Mouse (Mus musculus): Measurements from ENCODE around the gene Ccdc88b.
A peak's percentile ranks its signal among the peaks of the same experiment; 100 is the strongest.

The Ccdc88b gene

GRCm38 (mm10) chr19:6857391-6858005 is 513 bp downstream of the Ccdc88b start:
- DNase-seq (ENCODE audit: extremely low spot score): no peak

GRCm38 (mm10) chr19:6857003-6857360 is 1.0 kb downstream of the Ccdc88b start:
- no peak for DNase-seq (ENCODE audit: extremely low spot score)

- DNase-seq (ENCODE audit: extremely low spot score): peak; percentile 37
Observed at GRCm38 (mm10) chr19:6856281-6857002, 1.6 kb downstream of the Ccdc88b start.

GRCm38 (mm10) chr19:6855225-6856031 is 2.6 kb downstream of the Ccdc88b start:
- peak; percentile 88 for DNase-seq (ENCODE audit: extremely low spot score)

GRCm38 (mm10) chr19:6854658-6855057 is 3.4 kb downstream of the Ccdc88b start:
- no peak for DNase-seq (ENCODE audit: extremely low spot score)

GRCm38 (mm10) chr19:6853903-6854302 is 4.1 kb downstream of the Ccdc88b start:
- no peak for DNase-seq (ENCODE audit: extremely low spot score)

- no peak for DNase-seq (ENCODE audit: extremely low spot score)
Observed at GRCm38 (mm10) chr19:6852393-6853305, 5.4 kb downstream of the Ccdc88b start.

- DNase-seq (ENCODE audit: extremely low spot score): no peak
Observed at GRCm38 (mm10) chr19:6851497-6851896, 6.5 kb downstream of the Ccdc88b start.

- no peak for DNase-seq (ENCODE audit: extremely low spot score)
Observed at GRCm38 (mm10) chr19:6849506-6850068, 8.4 kb downstream of the Ccdc88b start.

GRCm38 (mm10) chr19:6847841-6848517 is 10.0 kb downstream of the Ccdc88b start:
- peak; percentile 21 for DNase-seq (ENCODE audit: extremely low spot score)

GRCm38 (mm10) chr19:6846050-6846449 is 12.0 kb downstream of the Ccdc88b start:
- no peak for DNase-seq (ENCODE audit: extremely low spot score)

GRCm38 (mm10) chr19:6842353-6842752 is 15.7 kb downstream of the Ccdc88b start:
- DNase-seq (ENCODE audit: extremely low spot score): no peak

- DNase-seq (ENCODE audit: extremely low spot score): no peak
Observed at GRCm38 (mm10) chr19:6841292-6841597, 16.8 kb downstream of the Ccdc88b start.

- DNase-seq (ENCODE audit: extremely low spot score): peak; percentile 49
Observed at GRCm38 (mm10) chr19:6840475-6841291, 17.3 kb downstream of the Ccdc88b start, which contains the start of gene Rps6ka4. Gene Rps6ka4, minus strand, starts transcription at chr19:6840636.

GRCm38 (mm10) chr19:6839615-6840474 is 18.2 kb downstream of the Ccdc88b start:
- DNase-seq (ENCODE audit: extremely low spot score): peak; percentile 39

- no peak for DNase-seq (ENCODE audit: extremely low spot score)
Observed at GRCm38 (mm10) chr19:6832363-6832762, 25.6 kb downstream of the Ccdc88b start.

- peak; percentile 47 for DNase-seq (ENCODE audit: extremely low spot score)
Observed at GRCm38 (mm10) chr19:6831331-6831730, 26.7 kb downstream of the Ccdc88b start.

GRCm38 (mm10) chr19:6830556-6831316 is 27.3 kb downstream of the Ccdc88b start:
- peak; percentile 8 for DNase-seq (ENCODE audit: extremely low spot score)

All from embryo, embryonic 9.5 days (tissue).